Mouse (Mus musculus) stomach, embryonic 15.5 days (tissue): ENCODE data around the gene Akr1c13. TPM values are rescaled to one million over a fixed set of nuclear protein-coding genes. Genes with fewer than 3 reads are reported as not detected.

Source experiments
- polyA plus RNA-seq: library from polyadenylated mRNA; unstranded; fragments of >200 nt; fragmentation: Nextera tagmentation; extraction: Ambion mirVana; gene quantifications from 2 replicates; pipeline ENCODE4 v1.2.1, GENCODE M21; 2015

Akr1c13 gene
- polyA plus RNA-seq, 1 experiment from 2014 or later: 128 TPM

Other genes starting within 250 kb of the Akr1c13 start
- gene Ucn3, start 245.8 kb upstream of the Akr1c13 start, polyA plus RNA-seq: not detected in 2 replicates
- 3.1 and 3.2 TPM in 2 replicates for gene Akr1c14, start 142.1 kb upstream of the Akr1c13 start, polyA plus RNA-seq
- 1.0 and 1.3 TPM in 2 replicates for gene Akr1c18, start 40.5 kb upstream of the Akr1c13 start, polyA plus RNA-seq
- gene Akr1c19, start 37.5 kb downstream of the Akr1c13 start, polyA plus RNA-seq: 125 and 188 TPM in 2 replicates
- 66.9 and 81.5 TPM in 2 replicates for gene Akr1c12, start 88.3 kb downstream of the Akr1c13 start, polyA plus RNA-seq
- 0.27 TPM in 1 of 2 replicates, not detected in the other for gene Akr1c6, start 243.2 kb downstream of the Akr1c13 start, polyA plus RNA-seq